Mouse (Mus musculus) layer of hippocampus, adult 9-11 months (tissue): ENCODE measurements at regions not wholly inside any gene's neighbourhood (a gene's known extent, or its start where the extent isn't known, plus 50 kb on each side); places are given as distances from the start of the nearest gene placed in this dataset.

Experiments
- DNase-seq: peaks from one replicate; pipeline ENCODE4 v3.0.0; 2022

- DNase-seq, result no peak
Observed at GRCm38 (mm10) chr10:12253274-12253673, 615.9 kb downstream of the Utrn start.

- no peak for DNase-seq
Observed at GRCm38 (mm10) chr10:12285679-12286078, 583.5 kb downstream of the Utrn start.

- DNase-seq, result no peak
Observed at GRCm38 (mm10) chr10:12298887-12299286, 570.3 kb downstream of the Utrn start.

GRCm38 (mm10) chr10:12302396-12302795 lies 566.8 kb downstream of the Utrn start:
- no peak for DNase-seq

GRCm38 (mm10) chr10:12320311-12320710 lies 548.9 kb downstream of the Utrn start:
- no peak for DNase-seq
